8 mouse cellular contexts compared by ENCODE assay signal in the genomic region with DNA sequence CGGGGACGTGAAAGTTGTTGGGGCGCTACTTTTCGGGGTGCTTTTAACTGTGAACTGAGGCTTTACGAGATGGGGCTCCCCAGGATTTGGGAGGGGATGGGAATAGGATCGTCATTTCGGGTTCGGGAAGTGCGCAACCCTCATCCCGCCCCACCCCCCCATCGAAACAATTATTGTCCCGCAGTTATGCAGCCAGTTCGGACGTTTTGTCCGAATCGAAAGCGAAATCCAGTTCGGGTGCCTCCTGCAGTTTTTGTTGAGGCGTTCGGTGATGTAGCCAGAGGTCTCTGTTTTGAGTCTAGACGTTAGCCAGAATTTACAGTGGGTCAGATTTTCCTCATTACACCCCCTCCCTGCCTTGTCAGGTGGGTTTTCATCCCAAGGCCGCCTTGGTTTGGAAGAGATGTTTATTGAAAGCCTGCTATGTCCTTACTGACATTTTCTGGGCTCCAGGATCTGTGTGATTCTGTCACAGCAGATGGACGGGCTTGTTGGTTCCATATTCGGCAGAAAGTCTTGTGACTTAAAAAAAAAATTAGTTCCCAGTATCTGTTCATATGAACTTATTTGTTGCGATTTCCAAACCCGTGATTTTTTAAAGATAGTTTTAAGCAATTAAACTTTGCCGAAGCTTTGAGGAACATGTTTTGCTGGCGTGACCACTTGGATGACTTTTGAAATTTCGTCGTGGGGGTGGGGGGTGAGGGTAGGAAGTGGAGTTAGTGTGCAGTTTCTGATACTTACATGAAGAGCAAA. TPM values are rescaled to one million over a fixed set of nuclear protein-coding genes. Genes with fewer than 3 reads are reported as not detected.
A peak's percentile ranks its signal among the peaks of the same experiment; 100 is the strongest.
DNase-seq lines count a peak whose midpoint lies in the region; ATAC-seq and TF ChIP-seq lines count a peak whose summit lies in the region.

No protein-coding gene starts in this region.

- no peak for TF ChIP-seq EP300 in CH12.LX (IDR thresholded peaks at IDR 0.05; ENCODE audit: low read length)

- no peak for DNase-seq in heart, postnatal 25 days (ENCODE audit: low spot score)
- peak; percentile 37 for DNase-seq in CH12.LX (ENCODE audit: extremely low read depth)
- no peak for DNase-seq in liver, embryonic 11.5 days (ENCODE audit: low spot score)
- no peak for DNase-seq in adrenal gland, adult 2 months
- no peak for DNase-seq in right cerebral cortex, postnatal 25 days

- H3K9me3 ChIP-seq in heart, embryonic 11.5 days (replicated peaks; ENCODE audit: control insufficient read depth, low read length): no peaks in the 10 kb centered on the region
- no peaks in the 10 kb centered on the region for H3K9me3 ChIP-seq in CH12.LX (replicated peaks; ENCODE audit: low read length)
- H3K9me3 ChIP-seq in forebrain, embryonic 15.5 days: no peaks in the 10 kb centered on the region
- no peaks in the 10 kb centered on the region for H3K9me3 ChIP-seq in liver, embryonic 11.5 days (ENCODE audit: control insufficient read depth, low read length)
- no peaks in the 10 kb centered on the region for H3K9me3 ChIP-seq in stomach, embryonic 14.5 days (ENCODE audit: control insufficient read depth, low read depth, low read length)

- H3K27me3 ChIP-seq in heart, embryonic 11.5 days (ENCODE audit: control insufficient read depth, insufficient read depth, low read length): no peaks in the 10 kb centered on the region
- no peaks in the 10 kb centered on the region for H3K27me3 ChIP-seq in CH12.LX (replicated peaks)
- H3K27me3 ChIP-seq in forebrain, embryonic 15.5 days: no peaks in the 10 kb centered on the region
- no peaks in the 10 kb centered on the region for H3K27me3 ChIP-seq in liver, embryonic 11.5 days (replicated peaks; ENCODE audit: control insufficient read depth, insufficient read depth, low read length)
- no peaks in the 10 kb centered on the region for H3K27me3 ChIP-seq in stomach, embryonic 14.5 days (ENCODE audit: control insufficient read depth, insufficient read depth, low read length)

- in situ Hi-C loops in CH12.LX (cut with MboI; ENCODE audit: low pct_ligation_motif_present, low pct_unique_long_range_greater_than_20kb, low sequenced_read_pairs): no loop called here

- intact Hi-C loops in heart, postnatal 25 days (cut with DNase I): loop anchor here (2.0 to 5.0 kb wide), 3 partner anchors 14 to 50 kb away; partner anchors contain the start of gene Wdr35

- no peaks in the 10 kb centered on the region for H3K36me3 ChIP-seq in heart, embryonic 11.5 days (ENCODE audit: control insufficient read depth, insufficient read depth, low read length)
- peaks cover 6 to 26% of the 10 kb centered on the region in 2 experiments for H3K36me3 ChIP-seq in CH12.LX (replicated peaks in 1 of 2; ENCODE audit: control insufficient read depth in 1 of 2, insufficient read depth in 1 of 2, low read length in 1 of 2)
- H3K36me3 ChIP-seq in forebrain, embryonic 15.5 days: no peaks in the 10 kb centered on the region
- H3K36me3 ChIP-seq in liver, embryonic 11.5 days (ENCODE audit: control insufficient read depth, insufficient read depth, low read length): 0 out of 2 replicates have a peak, but pooled peaks cover 4% of the 10 kb centered on the region
- peaks cover 3% of the 10 kb centered on the region; the same call in 1 of the 2 replicates for H3K36me3 ChIP-seq in stomach, embryonic 14.5 days (ENCODE audit: control insufficient read depth, insufficient read depth, low read length)

- no peak for TF ChIP-seq POLR2A in CH12.LX (IDR thresholded peaks at IDR 0.05; ENCODE audit: low read depth, low read length)

- dilution Hi-C loops in CH12.LX (cut with MboI; ENCODE audit: extremely low pct_ligation_motif_present, extremely low pct_unique_long_range_greater_than_20kb, low sequenced_read_pairs): no loop called here

- peaks cover 50% of the 10 kb centered on the region for H3K79me2 ChIP-seq in CH12.LX (replicated peaks; ENCODE audit: control insufficient read depth, extremely low read depth, insufficient read depth, poor library complexity, severe bottlenecking)

- peak overlapping the region; percentile 80 for H3K4me2 ChIP-seq in heart, embryonic 11.5 days
- H3K4me2 ChIP-seq in CH12.LX (ENCODE audit: insufficient read depth, low read depth, poor library complexity, severe bottlenecking): peak overlapping the region; percentile 78
- H3K4me2 ChIP-seq in forebrain, embryonic 15.5 days (replicated peaks): peak overlapping the region; percentile 69
- H3K4me2 ChIP-seq in liver, embryonic 11.5 days: peak overlapping the region; percentile 72
- peak overlapping the region; percentile 57 for H3K4me2 ChIP-seq in stomach, embryonic 14.5 days (replicated peaks; ENCODE audit: low read depth, low read length)

- no peak for ATAC-seq in heart, embryonic 11.5 days (replicated peaks; ENCODE audit: insufficient number of reproducible peaks, low FRiP score, low TSS enrichment)
- no peak for ATAC-seq in forebrain, embryonic 15.5 days (replicated peaks)
- ATAC-seq in liver, embryonic 11.5 days (replicated peaks; ENCODE audit: low FRiP score): no peak
- no peak for ATAC-seq in stomach, embryonic 14.5 days (ENCODE audit: insufficient number of reproducible peaks, insufficient read depth, low FRiP score, low read depth)

- 4% methylated on average over 30 of the region's 30 CpGs for WGBS in heart, embryonic 11.5 days (ENCODE audit: insufficient replicate concordance)
- 5% methylated on average over 30 of the region's 30 CpGs for WGBS in forebrain, embryonic 15.5 days
- 3% methylated on average over 30 of the region's 30 CpGs for WGBS in liver, embryonic 11.5 days
- 2% methylated on average over 30 of the region's 30 CpGs for WGBS in stomach, embryonic 14.5 days

- peak overlapping the region; percentile 84 for H3K4me3 ChIP-seq in heart, embryonic 11.5 days (ENCODE audit: low read depth, low read length)
- peak overlapping the region; percentile 73 to 92 (median 82) for H3K4me3 ChIP-seq in CH12.LX (replicated peaks in 1 of 3; ENCODE audit: low read depth in 2 of 3, low read length in 2 of 3, poor library complexity in 1 of 3)
- H3K4me3 ChIP-seq in forebrain, embryonic 15.5 days: peak overlapping the region; percentile 75
- H3K4me3 ChIP-seq in liver, embryonic 11.5 days (ENCODE audit: low read depth, low read length): peak overlapping the region; percentile 76
- H3K4me3 ChIP-seq in stomach, embryonic 14.5 days (ENCODE audit: low read depth, low read length): peak overlapping the region; percentile 66

- peak overlapping the region; percentile 97 for H3K27ac ChIP-seq in heart, embryonic 11.5 days (ENCODE audit: low read depth, low read length)
- H3K27ac ChIP-seq in CH12.LX (ENCODE audit: insufficient read depth, low read depth): peak overlapping the region; percentile 93
- H3K27ac ChIP-seq in forebrain, embryonic 15.5 days (replicated peaks): peak overlapping the region; percentile 98
- H3K27ac ChIP-seq in liver, embryonic 11.5 days (ENCODE audit: low read depth, low read length): peak overlapping the region; percentile 90
- peak overlapping the region; percentile 97 for H3K27ac ChIP-seq in stomach, embryonic 14.5 days (ENCODE audit: low read length)

- peaks cover 25% of the 10 kb centered on the region for H3K4me1 ChIP-seq in heart, embryonic 11.5 days (ENCODE audit: control insufficient read depth, insufficient read depth, low read length)
- H3K4me1 ChIP-seq in CH12.LX (ENCODE audit: control insufficient read depth in 1 of 2, insufficient read depth in 2 of 2): peaks cover 7 to 50% of the 10 kb centered on the region in 2 experiments
- peaks cover 29% of the 10 kb centered on the region for H3K4me1 ChIP-seq in forebrain, embryonic 15.5 days
- H3K4me1 ChIP-seq in liver, embryonic 11.5 days (replicated peaks; ENCODE audit: control insufficient read depth, insufficient read depth, low read length): peaks cover 14% of the 10 kb centered on the region
- H3K4me1 ChIP-seq in stomach, embryonic 14.5 days (ENCODE audit: control insufficient read depth, insufficient read depth, low read length): peaks cover 20% of the 10 kb centered on the region

- no peak for TF ChIP-seq CTCF in CH12.LX (conservative IDR thresholded peaks at IDR 0.05 in 1 of 2, IDR thresholded peaks at IDR 0.05 in 1 of 2; ENCODE audit: low read depth in 2 of 2, low read length in 2 of 2)

- TF ChIP-seq RAD21 in CH12.LX (IDR thresholded peaks at IDR 0.05; ENCODE audit: low read depth, low read length): no peak

- peak overlapping the region; percentile 95 for H3K9ac ChIP-seq in heart, embryonic 11.5 days (ENCODE audit: low read depth, low read length)
- peak overlapping the region; percentile 97 for H3K9ac ChIP-seq in CH12.LX (ENCODE audit: insufficient read depth, low read depth)
- peak overlapping the region; percentile 88 for H3K9ac ChIP-seq in forebrain, embryonic 15.5 days (replicated peaks)
- peak overlapping the region; percentile 77 for H3K9ac ChIP-seq in liver, embryonic 11.5 days (ENCODE audit: low read depth, low read length)
- H3K9ac ChIP-seq in stomach, embryonic 14.5 days (replicated peaks; ENCODE audit: low read depth, low read length): peak overlapping the region; percentile 94

RNA-seq across cellular contexts. Expression of gene Laptm4a, which starts 1.1 kb away (rescaled TPM):
- 125 and 268 TPM in 2 replicates for polyA plus RNA-seq in heart, embryonic 11.5 days (2014; fragmentation: Nextera tagmentation; extraction: Ambion mirVana)
- total RNA-seq in heart, postnatal 25 days (2021): 100 to 1,000 TPM; 332 to 350 TPM
- total RNA-seq in CH12.LX (2012; rRNA removed): 43.6 and 48.3 TPM in 2 replicates
- 62.6 and 64.5 TPM in 2 replicates for total RNA-seq in CH12.LX (2014; rRNA removed)
- 65.2 and 73.8 TPM in 2 replicates for polyA plus RNA-seq in CH12.LX (2012; ENCODE audit: insufficient read length, low read depth)
- polyA plus RNA-seq in forebrain, embryonic 15.5 days (2015; fragmentation: Nextera tagmentation; extraction: Ambion mirVana): 258 and 292 TPM in 2 replicates
- 128 and 129 TPM in 2 replicates for polyA plus RNA-seq in liver, embryonic 11.5 days (2014; fragmentation: Nextera tagmentation; extraction: Ambion mirVana)
- 148 and 186 TPM in 2 replicates for polyA plus RNA-seq in stomach, embryonic 14.5 days (2014; fragmentation: Nextera tagmentation; extraction: Ambion mirVana)
- total RNA-seq in adrenal gland, adult 2 months (2021): 100 to 1,000 TPM; 500 to 622 TPM
- 243 and 281 TPM in 2 replicates for polyA plus RNA-seq in adrenal gland, adult 2 months (2012; rRNA removed)

RNA-seq across cellular contexts. Expression of gene Matn3, which starts 25.2 kb away (rescaled TPM):
- polyA plus RNA-seq in heart, embryonic 11.5 days (2014; fragmentation: Nextera tagmentation; extraction: Ambion mirVana): 0.67 and 1.3 TPM in 2 replicates
- not detected for total RNA-seq in heart, postnatal 25 days (2021)
- not detected in 2 replicates for total RNA-seq in CH12.LX (2012; rRNA removed)
- total RNA-seq in CH12.LX (2014; rRNA removed): not detected in 2 replicates
- polyA plus RNA-seq in CH12.LX (2012; ENCODE audit: insufficient read length, low read depth): not detected in 2 replicates
- 0.08 and 0.10 TPM in 2 replicates for polyA plus RNA-seq in forebrain, embryonic 15.5 days (2015; fragmentation: Nextera tagmentation; extraction: Ambion mirVana)
- 0.37 and 0.40 TPM in 2 replicates for polyA plus RNA-seq in liver, embryonic 11.5 days (2014; fragmentation: Nextera tagmentation; extraction: Ambion mirVana)
- polyA plus RNA-seq in stomach, embryonic 14.5 days (2014; fragmentation: Nextera tagmentation; extraction: Ambion mirVana): 0.13 and 0.29 TPM in 2 replicates
- not detected for total RNA-seq in adrenal gland, adult 2 months (2021)
- not detected in 2 replicates for polyA plus RNA-seq in adrenal gland, adult 2 months (2012; rRNA removed)

RNA-seq across cellular contexts. Expression of gene Wdr35, which starts 51.1 kb away (rescaled TPM):
- 12.5 and 14.5 TPM in 2 replicates for polyA plus RNA-seq in heart, embryonic 11.5 days (2014; fragmentation: Nextera tagmentation; extraction: Ambion mirVana)
- 10 to 100 TPM; 12.6 to 12.9 TPM for total RNA-seq in heart, postnatal 25 days (2021)
- total RNA-seq in CH12.LX (2012; rRNA removed) (6.6 and 7.4 TPM in 2 replicates), CH12.LX (2014; rRNA removed) (5.9 TPM in 2 replicates)
- polyA plus RNA-seq in CH12.LX (2012; ENCODE audit: insufficient read length, low read depth): 8.8 and 10.7 TPM in 2 replicates
- polyA plus RNA-seq in forebrain, embryonic 15.5 days (2015; fragmentation: Nextera tagmentation; extraction: Ambion mirVana): 23.5 and 24.4 TPM in 2 replicates
- 3.9 and 6.5 TPM in 2 replicates for polyA plus RNA-seq in liver, embryonic 11.5 days (2014; fragmentation: Nextera tagmentation; extraction: Ambion mirVana)
- 17.6 and 21.3 TPM in 2 replicates for polyA plus RNA-seq in stomach, embryonic 14.5 days (2014; fragmentation: Nextera tagmentation; extraction: Ambion mirVana)
- 10 to 100 TPM in 1 of 2 experiments, 1 to 10 TPM in 1; 9.0 to 23.1 TPM for total RNA-seq in adrenal gland, adult 2 months (2021)
- polyA plus RNA-seq in adrenal gland, adult 2 months (2012; rRNA removed): 0.75 and 1.0 TPM in 2 replicates
